Mouse (Mus musculus) urinary bladder, postnatal 10 days (tissue): ENCODE measurements around the gene Pcgf5.

Experiments
- DNase-seq: peaks from one replicate; pipeline ENCODE4 v3.0.0; 2022; ENCODE audit warnings: low spot score

The Pcgf5 gene

GRCm38 (mm10) chr19:36490911-36491310 lies 142.8 kb downstream of the Pcgf5 start:
- no peak for DNase-seq

DNA sequence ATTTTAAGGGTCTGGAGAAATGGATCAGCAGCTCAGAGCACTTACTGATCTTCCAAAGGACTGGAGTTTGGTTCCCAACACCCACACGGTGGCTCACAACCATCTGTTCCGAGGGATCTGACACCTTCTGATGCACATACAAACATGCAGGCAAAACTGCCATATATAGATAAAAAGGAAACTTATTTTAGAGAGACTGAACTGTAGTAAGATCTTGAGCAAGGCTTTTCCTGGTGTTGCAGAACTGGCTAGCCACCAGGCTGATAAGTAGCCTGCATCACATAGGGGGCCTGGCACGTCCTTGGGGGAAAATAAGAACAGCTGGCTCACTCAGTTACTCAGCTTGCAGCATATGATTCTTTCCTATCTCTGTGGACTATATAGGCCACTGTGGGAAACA lies 147.4 kb downstream of the Pcgf5 start:
- no peak for DNase-seq

- no peak for DNase-seq
Observed at GRCm38 (mm10) chr19:36496532-36496931, 148.4 kb downstream of the Pcgf5 start.

DNA sequence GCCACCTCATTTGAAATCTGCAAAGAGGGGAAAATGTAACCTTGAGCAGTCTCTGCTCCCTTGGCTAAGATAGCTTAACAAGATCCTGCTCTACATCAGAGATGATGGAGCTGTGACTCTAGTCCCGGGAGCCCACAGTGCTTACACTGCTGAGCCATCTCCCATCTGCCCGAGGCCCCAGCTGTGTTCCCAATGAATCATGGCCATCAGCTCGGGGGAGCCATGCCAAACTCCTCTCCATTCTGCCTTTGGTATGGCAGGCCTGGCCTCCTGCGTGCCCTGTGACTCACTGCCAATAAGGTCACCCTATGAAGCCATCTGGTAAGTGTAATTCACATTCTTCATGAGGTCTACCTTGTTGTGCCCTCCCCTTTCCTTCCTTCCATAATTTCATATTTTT lies 149.0 kb downstream of the Pcgf5 start:
- no peak for DNase-seq

- no peak for DNase-seq
Observed at GRCm38 (mm10) chr19:36497744-36498143, 149.6 kb downstream of the Pcgf5 start.

GRCm38 (mm10) chr19:36504716-36505115 lies 156.6 kb downstream of the Pcgf5 start:
- DNase-seq: no peak
